Mouse (Mus musculus) liver, embryonic 13.5 days (tissue): ENCODE data around the gene Gm36245. TPM values are rescaled to one million over a fixed set of nuclear protein-coding genes. Genes with fewer than 3 reads are reported as not detected.

Experiments used
- ATAC-seq: fragments of 200-750 bp; cut with Nextera tagmentation; 2 replicates; pipeline ENCODE4 v1.8.0; 2017; ENCODE audit warnings: low read depth, mild to moderate bottlenecking, moderate number of reproducible peaks, moderate library complexity
- DNase-seq: peaks from one replicate; pipeline ENCODE4 v3.0.0; 2022
- H3K27ac ChIP-seq: fragments of 300-500 bp; sonication (generic); 2 replicates; pipeline ENCODE4 v1.5.1; 2015; ENCODE audit warnings: moderate library complexity, mild to moderate bottlenecking, inconsistent platforms
- H3K27me3 ChIP-seq: fragments of 300-500 bp; sonication (generic); 2 replicates; pipeline ENCODE4 v1.6.1; 2015; ENCODE audit warnings: mild to moderate bottlenecking, inconsistent platforms
- H3K36me3 ChIP-seq: fragments of 300-500 bp; sonication (generic); 2 replicates; pipeline ENCODE4 v1.6.1; 2015; ENCODE audit warnings: mild to moderate bottlenecking, inconsistent platforms
- H3K4me1 ChIP-seq: fragments of 300-500 bp; sonication (generic); replicated peaks from 2 replicates; pipeline ENCODE4 v1.6.1; 2015; ENCODE audit warnings: inconsistent platforms
- H3K4me2 ChIP-seq: fragments of 300-500 bp; sonication (generic); 2 replicates; pipeline ENCODE4 v1.6.1; 2015; ENCODE audit warnings: inconsistent platforms, mild to moderate bottlenecking, moderate library complexity
- H3K4me3 ChIP-seq: fragments of 300-500 bp; sonication (generic); replicated peaks from 2 replicates; pipeline ENCODE4 v1.5.1; 2015; ENCODE audit warnings: mild to moderate bottlenecking, inconsistent platforms
- H3K9ac ChIP-seq: fragments of 300-500 bp; sonication (generic); 2 replicates; pipeline ENCODE4 v1.6.1; 2015; ENCODE audit warnings: mild to moderate bottlenecking, inconsistent platforms
- H3K9me3 ChIP-seq: fragments of 300-500 bp; sonication (generic); replicated peaks from 2 replicates; pipeline ENCODE4 v1.6.1; 2016; ENCODE audit warnings: inconsistent platforms
- WGBS: fragments of 180-500 bp; shearing (Covaris S2); methylation state at CpG from one replicate; pipeline ENCODE4 v1.1.7; 2015; ENCODE audit not compliant: insufficient replicate concordance; 5-methylcytosine and 5-hydroxymethylcytosine counted together
- polyA plus RNA-seq: library from polyadenylated mRNA; unstranded; fragments of >200 nt; fragmentation: Nextera tagmentation; extraction: Ambion mirVana; gene quantifications from 2 replicates; pipeline ENCODE4 v1.2.1, GENCODE M21; 2015

The Gm36245 gene
- not detected in 2 replicates for polyA plus RNA-seq

GRCm38 (mm10) chr15:77598958-77599357, at the start of gene Gm36245:
Gm36245 (plus strand) TSS chr15:77599258.
- Histone ChIP-seq H3K9ac (no peak within 1 kb of the TSS), H3K27me3 (no peaks in the 10 kb centered on the region), H3K4me1 (no peaks in the 10 kb centered on the region), H3K9me3 (no peaks in the 10 kb centered on the region), H3K36me3 (no peaks in the 10 kb centered on the region), H3K4me2 (no peak within 1 kb of the TSS), H3K4me3 (no peak within 1 kb of the TSS), H3K27ac (no peak within 1 kb of the TSS)
- no peak for ATAC-seq
- DNase-seq: no peak
- WGBS: 67% methylated on average over 1 of the region's 1 CpGs

GRCm38 (mm10) chr15:77561792-77562191, 37.3 kb upstream of the Gm36245 start, which contains the start of gene 1700025B11Rik:
1700025B11Rik (minus strand) TSS chr15:77561892.
- Histone ChIP-seq H3K4me3 (no peak within 1 kb of the TSS), H3K27ac (no peak within 1 kb of the TSS), H3K27me3 (no peaks in the 10 kb centered on the region), H3K9ac (no peak within 1 kb of the TSS), H3K9me3 (no peaks in the 10 kb centered on the region), H3K4me1 (no peaks in the 10 kb centered on the region), H3K4me2 (no peak within 1 kb of the TSS), H3K36me3 (no peaks in the 10 kb centered on the region)
- DNase-seq (no peak), ATAC-seq (no peak)

GRCm38 (mm10) chr15:77563219-77563618, 35.8 kb upstream of the Gm36245 start:
- ATAC-seq: no peak

GRCm38 (mm10) chr15:77578801-77579200, 20.3 kb upstream of the Gm36245 start:
- Histone ChIP-seq H3K4me2 (no peak overlapping the region), H3K4me1 (no peaks in the 10 kb centered on the region), H3K27me3 (no peaks in the 10 kb centered on the region), H3K36me3 (no peaks in the 10 kb centered on the region), H3K4me3 (no peak overlapping the region), H3K9me3 (no peaks in the 10 kb centered on the region), H3K9ac (no peak overlapping the region), H3K27ac (no peak overlapping the region)
- WGBS: 80% methylated on average over 2 of the region's 2 CpGs
- DNase-seq (no peak), ATAC-seq (no peak)

More at GRCm38 (mm10) chr15:77563219-77563618, 35.8 kb upstream of the Gm36245 start:
- Histone ChIP-seq H3K4me3 (no peak overlapping the region), H3K9ac (no peak overlapping the region), H3K9me3 (no peaks in the 10 kb centered on the region), H3K4me2 (no peak overlapping the region), H3K27ac (no peak overlapping the region), H3K27me3 (no peaks in the 10 kb centered on the region), H3K36me3 (no peaks in the 10 kb centered on the region), H3K4me1 (no peaks in the 10 kb centered on the region)
- DNase-seq: no peak

- no peak overlapping the region for H3K27ac ChIP-seq
- H3K4me2 ChIP-seq: no peak overlapping the region
- H3K9ac ChIP-seq: no peak overlapping the region
- no peaks in the 10 kb centered on the region for H3K9me3 ChIP-seq
- H3K4me1 ChIP-seq: no peaks in the 10 kb centered on the region
- ATAC-seq: no peak
- WGBS: 58% methylated on average over 4 of the region's 4 CpGs
- DNase-seq: no peak
- H3K27me3 ChIP-seq: no peaks in the 10 kb centered on the region
- H3K4me3 ChIP-seq: no peak overlapping the region
- no peaks in the 10 kb centered on the region for H3K36me3 ChIP-seq
Measured at GRCm38 (mm10) chr15:77579311-77579710, 19.7 kb upstream of the Gm36245 start.

- H3K4me1 ChIP-seq: no peaks in the 10 kb centered on the region
- no peak overlapping the region for H3K9ac ChIP-seq
- H3K27me3 ChIP-seq: no peaks in the 10 kb centered on the region
- H3K27ac ChIP-seq: no peak overlapping the region
- H3K4me3 ChIP-seq: no peak overlapping the region
- 39% methylated on average over 1 of the region's 1 CpGs for WGBS
- no peaks in the 10 kb centered on the region for H3K36me3 ChIP-seq
- ATAC-seq (no peak), DNase-seq (no peak)
- H3K4me2 ChIP-seq: no peak overlapping the region
- H3K9me3 ChIP-seq: no peaks in the 10 kb centered on the region
Measured at GRCm38 (mm10) chr15:77581681-77582080, 17.4 kb upstream of the Gm36245 start.

- DNase-seq (no peak), ATAC-seq (no peak)
- Histone ChIP-seq H3K4me1 (no peaks in the 10 kb centered on the region), H3K9ac (no peak overlapping the region), H3K4me3 (no peak overlapping the region), H3K4me2 (no peak overlapping the region), H3K9me3 (no peaks in the 10 kb centered on the region), H3K36me3 (no peaks in the 10 kb centered on the region), H3K27me3 (no peaks in the 10 kb centered on the region), H3K27ac (no peak overlapping the region)
Measured at GRCm38 (mm10) chr15:77587026-77587425, 12.0 kb upstream of the Gm36245 start.

GRCm38 (mm10) chr15:77588981-77589380, 10.1 kb upstream of the Gm36245 start:
- Histone ChIP-seq H3K36me3 (no peaks in the 10 kb centered on the region), H3K27ac (no peak overlapping the region), H3K27me3 (no peaks in the 10 kb centered on the region), H3K4me2 (no peak overlapping the region), H3K9ac (no peak overlapping the region), H3K9me3 (no peaks in the 10 kb centered on the region), H3K4me1 (no peaks in the 10 kb centered on the region), H3K4me3 (no peak overlapping the region)
- DNase-seq: no peak
- ATAC-seq: no peak

- no peak for ATAC-seq
- no peak overlapping the region for H3K9ac ChIP-seq
- H3K27ac ChIP-seq: no peak overlapping the region
- 66% methylated on average over 2 of the region's 2 CpGs for WGBS
- no peak for DNase-seq
- no peaks in the 10 kb centered on the region for H3K27me3 ChIP-seq
- H3K4me2 ChIP-seq: no peak overlapping the region
- H3K4me3 ChIP-seq: no peak overlapping the region
- no peaks in the 10 kb centered on the region for H3K36me3 ChIP-seq
- H3K4me1 ChIP-seq: no peaks in the 10 kb centered on the region
- H3K9me3 ChIP-seq: no peaks in the 10 kb centered on the region
Measured at GRCm38 (mm10) chr15:77590881-77591280, 8.2 kb upstream of the Gm36245 start.

- Histone ChIP-seq H3K9ac (no peak overlapping the region), H3K27ac (no peak overlapping the region), H3K9me3 (no peaks in the 10 kb centered on the region), H3K36me3 (no peaks in the 10 kb centered on the region), H3K4me2 (no peak overlapping the region), H3K4me1 (no peaks in the 10 kb centered on the region), H3K4me3 (no peak overlapping the region), H3K27me3 (no peaks in the 10 kb centered on the region)
- DNase-seq (no peak), ATAC-seq (no peak)
- WGBS: 38% methylated on average over 1 of the region's 1 CpGs
Measured at GRCm38 (mm10) chr15:77593557-77593956, 5.5 kb upstream of the Gm36245 start.

GRCm38 (mm10) chr15:77595961-77596360, 3.1 kb upstream of the Gm36245 start, which contains the start of gene Apol10b:
Apol10b (minus strand) TSS chr15:77596125.
- Histone ChIP-seq H3K27ac (no peak within 1 kb of the TSS), H3K27me3 (no peaks in the 10 kb centered on the region), H3K4me1 (no peaks in the 10 kb centered on the region), H3K9ac (no peak within 1 kb of the TSS), H3K36me3 (no peaks in the 10 kb centered on the region), H3K4me2 (no peak within 1 kb of the TSS), H3K9me3 (no peaks in the 10 kb centered on the region), H3K4me3 (no peak within 1 kb of the TSS)
- no peak for DNase-seq
- no peak for ATAC-seq
- WGBS: 35% methylated on average over 5 of the region's 5 CpGs

GRCm38 (mm10) chr15:77598429-77598828, 629 bp upstream of the Gm36245 start:
- 30% methylated on average over 3 of the region's 3 CpGs for WGBS
- no peaks in the 10 kb centered on the region for H3K9me3 ChIP-seq
- no peak overlapping the region for H3K4me2 ChIP-seq
- ATAC-seq: no peak
- H3K27ac ChIP-seq: no peak overlapping the region
- H3K4me3 ChIP-seq: no peak overlapping the region
- H3K27me3 ChIP-seq: no peaks in the 10 kb centered on the region
- no peaks in the 10 kb centered on the region for H3K36me3 ChIP-seq
- H3K9ac ChIP-seq: no peak overlapping the region
- no peak for DNase-seq
- H3K4me1 ChIP-seq: no peaks in the 10 kb centered on the region

GRCm38 (mm10) chr15:77606069-77606468, 7.0 kb downstream of the Gm36245 start:
- no peaks in the 10 kb centered on the region for H3K4me1 ChIP-seq
- H3K27me3 ChIP-seq: no peaks in the 10 kb centered on the region
- WGBS: 72% methylated on average over 3 of the region's 3 CpGs
- no peaks in the 10 kb centered on the region for H3K36me3 ChIP-seq
- DNase-seq (no peak), ATAC-seq (no peak)
- H3K27ac ChIP-seq: no peak overlapping the region
- no peak overlapping the region for H3K9ac ChIP-seq
- H3K4me2 ChIP-seq: no peak overlapping the region
- H3K4me3 ChIP-seq: no peak overlapping the region
- H3K9me3 ChIP-seq: no peaks in the 10 kb centered on the region
